Mouse (Mus musculus) liver, postnatal 0 days (tissue): ENCODE data around the gene Mettl17. TPM values are rescaled to one million over a fixed set of nuclear protein-coding genes. Genes with fewer than 3 reads are reported as not detected.

Source experiments
- ATAC-seq: fragments of 200-750 bp; cut with Nextera tagmentation; 2 replicates; pipeline ENCODE4 v1.8.0; 2017; ENCODE audit warnings: mild to moderate bottlenecking, moderate library complexity
- DNase-seq: peaks from one replicate; pipeline ENCODE4 v3.0.0-alpha.2; 2016
- H3K27ac ChIP-seq: fragments of 300-500 bp; sonication (generic); 2 replicates; pipeline ENCODE4 v1.5.1; 2014; ENCODE audit warnings: antibody characterized with exemption, moderate library complexity, mild to moderate bottlenecking, low read depth
- H3K27me3 ChIP-seq: fragments of 300-500 bp; sonication (generic); 2 replicates; pipeline ENCODE4 v1.6.1; 2014; ENCODE audit warnings: low read length, control low read depth, mixed read lengths; ENCODE audit not compliant: insufficient read depth
- H3K36me3 ChIP-seq: fragments of 300-500 bp; sonication (generic); replicated peaks from 2 replicates; pipeline ENCODE4 v1.6.1; 2014; ENCODE audit warnings: mild to moderate bottlenecking, control low read depth, low read length, moderate library complexity, mixed read lengths; ENCODE audit not compliant: insufficient read depth
- H3K4me1 ChIP-seq: fragments of 300-500 bp; sonication (generic); 2 replicates; pipeline ENCODE4 v1.6.1; 2014; ENCODE audit warnings: antibody characterized with exemption, mild to moderate bottlenecking, control low read depth; ENCODE audit not compliant: insufficient read depth
- H3K4me2 ChIP-seq: fragments of 300-500 bp; sonication (generic); 2 replicates; pipeline ENCODE4 v1.6.1; 2014; ENCODE audit warnings: low read depth, mild to moderate bottlenecking, low read length, moderate library complexity, mixed read lengths
- H3K4me3 ChIP-seq: fragments of 300-500 bp; sonication (generic); 2 replicates; pipeline ENCODE4 v1.5.1; 2014; ENCODE audit warnings: low read depth, low read length
- H3K9ac ChIP-seq: fragments of 300-500 bp; sonication (generic); replicated peaks from 2 replicates; pipeline ENCODE4 v1.6.1; 2014; ENCODE audit warnings: mild to moderate bottlenecking, moderate library complexity
- H3K9me3 ChIP-seq: fragments of 300-500 bp; sonication (generic); 2 replicates; pipeline ENCODE4 v1.6.1; 2016; ENCODE audit warnings: mild to moderate bottlenecking, control low read depth, low read length, mixed read lengths
- CTCF ChIP-seq: sonication (generic); IDR thresholded peaks from 2 replicates; pipeline ENCODE4 v1.5.1; 2016; ENCODE audit warnings: antibody characterized with exemption, low read depth
- EP300 ChIP-seq: IDR thresholded peaks from 2 replicates; pipeline ENCODE4 v1.6.1; 2016; ENCODE audit warnings: antibody characterized with exemption, low read depth, mild to moderate bottlenecking
- WGBS: fragments of 180-500 bp; shearing (Covaris S2); extraction: QIAGEN DNeasy Blood & Tissue Kit; methylation state at CpG from one replicate; pipeline ENCODE4 v1.1.7; 2014; ENCODE audit not compliant: insufficient replicate concordance; 5-methylcytosine and 5-hydroxymethylcytosine counted together
- microRNA-seq: library from miRNA; unstranded; fragments of <30 nt; microRNA quantifications from one replicate; pipeline ENCODE4, GENCODE M21; 2016
- polyA plus RNA-seq: library from polyadenylated mRNA; unstranded; fragments of >200 nt; fragmentation: Nextera tagmentation; extraction: Ambion mirVana; gene quantifications from 2 replicates; pipeline ENCODE4 v1.2.1, GENCODE M21; 2015

The Mettl17 gene
- polyA plus RNA-seq, 1 experiment from 2014 or later: 10.8 TPM

DNA sequence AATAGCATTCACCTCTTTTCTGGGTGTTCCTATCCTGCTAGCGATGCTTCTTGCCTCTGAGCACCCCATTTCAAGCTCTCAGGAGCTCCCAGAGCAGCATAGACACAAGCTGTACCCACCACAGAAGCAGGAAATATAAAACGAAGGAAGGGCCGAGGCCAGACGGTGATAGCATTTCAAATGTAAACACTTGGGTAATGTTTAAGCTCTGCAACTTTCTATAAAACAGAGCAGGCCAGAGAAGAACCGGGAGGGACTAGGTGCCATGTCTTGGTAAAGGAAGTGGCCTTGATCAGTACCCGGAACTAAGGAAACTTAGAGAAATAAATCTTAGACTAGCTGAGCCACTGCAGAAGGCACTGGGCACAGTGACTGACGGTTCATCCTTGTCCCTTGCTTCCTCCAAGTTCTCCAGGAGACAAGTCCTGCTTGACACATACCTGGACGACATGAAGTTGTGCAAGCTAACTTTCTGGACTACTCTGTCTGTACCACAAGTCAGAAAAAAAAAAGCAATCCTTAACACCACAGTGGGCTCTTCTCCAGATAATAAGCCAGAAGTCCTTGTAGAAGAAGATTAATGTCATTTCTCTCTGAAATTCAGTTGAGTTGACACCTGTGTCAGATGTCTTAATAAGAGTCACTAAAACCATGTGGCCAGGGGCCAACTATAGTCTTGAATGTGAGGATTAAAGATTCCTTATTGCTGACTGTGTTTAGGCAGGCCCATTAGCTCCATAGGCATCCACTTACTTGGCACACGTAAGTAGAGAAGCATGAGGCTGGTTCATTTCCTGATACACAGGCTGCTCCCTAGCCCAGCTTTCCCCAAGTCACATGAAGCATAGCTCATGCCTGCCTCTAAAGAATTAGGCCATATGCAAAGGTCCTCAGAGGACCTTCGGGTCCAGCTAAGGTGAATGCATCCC lies 47.7 kb downstream of the Mettl17 start:
- no peak for ATAC-seq
- H3K27me3 ChIP-seq: no peaks in the 10 kb centered on the region
- no peak overlapping the region for H3K4me3 ChIP-seq
- H3K4me2 ChIP-seq: no peak overlapping the region
- H3K36me3 ChIP-seq: no peaks in the 10 kb centered on the region
- TF ChIP-seq EP300: no peak
- no peak for TF ChIP-seq CTCF
- H3K27ac ChIP-seq: peak overlapping the region; percentile 77
- H3K9me3 ChIP-seq: no peaks in the 10 kb centered on the region
- WGBS: 40% methylated on average over 10 of the region's 10 CpGs
- peaks cover 14% of the 10 kb centered on the region for H3K4me1 ChIP-seq
- DNase-seq: no peak
- no peak overlapping the region for H3K9ac ChIP-seq

- 88% methylated on average over 9 of the region's 9 CpGs for WGBS
- ATAC-seq: no peak
- Histone ChIP-seq H3K9ac (no peak overlapping the region), H3K4me1 (peaks cover 7% of the 10 kb centered on the region), H3K36me3 (no peaks in the 10 kb centered on the region), H3K9me3 (no peaks in the 10 kb centered on the region; the same call in 1 of the 2 replicates), H3K4me2 (no peak overlapping the region), H3K4me3 (no peak overlapping the region), H3K27me3 (no peaks in the 10 kb centered on the region), H3K27ac (no peak overlapping the region)
- TF ChIP-seq CTCF: no peak
- no peak for TF ChIP-seq EP300
- DNase-seq: no peak
These were observed 54.4 kb downstream of the Mettl17 start for GRCm38 (mm10) chr14:51939005-51939404.

DNA sequence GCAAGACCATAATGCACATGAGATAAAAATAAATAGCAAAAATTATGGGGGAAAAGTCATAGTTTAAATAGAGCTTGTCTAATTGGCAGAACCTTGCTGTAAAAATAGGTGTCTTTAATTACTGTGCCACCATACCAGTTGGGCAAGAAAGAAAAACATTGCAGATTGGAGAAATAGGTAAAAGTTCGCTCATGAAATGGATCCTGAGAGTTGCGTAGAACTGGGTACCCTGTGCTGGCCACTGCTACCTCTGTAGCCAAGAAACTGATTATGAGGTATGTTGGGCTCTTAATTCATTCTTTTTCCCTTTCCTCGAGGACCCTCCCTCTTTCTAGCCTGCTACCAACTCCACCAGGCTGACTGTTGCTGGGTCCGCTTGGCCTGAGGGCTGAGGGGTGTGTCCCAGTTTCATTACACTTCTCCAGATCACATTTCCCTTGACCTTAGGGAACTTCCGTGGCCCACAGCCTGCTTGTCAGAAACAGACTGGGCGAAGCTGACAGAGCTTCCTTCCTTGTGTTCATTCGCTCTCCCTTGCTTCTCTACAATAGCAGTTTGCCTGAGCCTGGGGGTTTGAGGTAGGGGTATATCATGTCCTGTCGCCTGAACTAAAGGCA lies 56.4 kb downstream of the Mettl17 start:
- DNase-seq: peak; percentile 47
- no peaks in the 10 kb centered on the region for H3K27me3 ChIP-seq
- no peak for TF ChIP-seq EP300
- TF ChIP-seq CTCF: no peak
- H3K27ac ChIP-seq: peak overlapping the region; percentile 87
- H3K4me3 ChIP-seq: no peak overlapping the region
- peaks cover 7% of the 10 kb centered on the region for H3K4me1 ChIP-seq
- peak overlapping the region; percentile 51 for H3K4me2 ChIP-seq
- WGBS: 35% methylated on average over 8 of the region's 8 CpGs
- H3K9ac ChIP-seq: peak overlapping the region; percentile 31; the same call in 1 of the 2 replicates
- H3K36me3 ChIP-seq: no peaks in the 10 kb centered on the region
- no peaks in the 10 kb centered on the region; the same call in 1 of the 2 replicates for H3K9me3 ChIP-seq
- ATAC-seq: peak; percentile 81

GRCm38 (mm10) chr14:51941577-51941976 lies 56.9 kb downstream of the Mettl17 start:
- Histone ChIP-seq H3K27me3 (no peaks in the 10 kb centered on the region), H3K9ac (peak overlapping the region; percentile 31; the same call in 1 of the 2 replicates), H3K36me3 (no peaks in the 10 kb centered on the region), H3K9me3 (no peaks in the 10 kb centered on the region; the same call in 1 of the 2 replicates), H3K4me2 (peak overlapping the region; percentile 51; the same call in 1 of the 2 replicates), H3K27ac (peak overlapping the region; percentile 87), H3K4me3 (no peak overlapping the region), H3K4me1 (peaks cover 7% of the 10 kb centered on the region)
- 51% methylated on average over 9 of the region's 9 CpGs for WGBS
- TF ChIP-seq EP300 (peak; percentile 28; the same call in 1 of the 2 replicates), CTCF (no peak)
- ATAC-seq: peak; percentile 83
- peak; percentile 22 for DNase-seq

DNA sequence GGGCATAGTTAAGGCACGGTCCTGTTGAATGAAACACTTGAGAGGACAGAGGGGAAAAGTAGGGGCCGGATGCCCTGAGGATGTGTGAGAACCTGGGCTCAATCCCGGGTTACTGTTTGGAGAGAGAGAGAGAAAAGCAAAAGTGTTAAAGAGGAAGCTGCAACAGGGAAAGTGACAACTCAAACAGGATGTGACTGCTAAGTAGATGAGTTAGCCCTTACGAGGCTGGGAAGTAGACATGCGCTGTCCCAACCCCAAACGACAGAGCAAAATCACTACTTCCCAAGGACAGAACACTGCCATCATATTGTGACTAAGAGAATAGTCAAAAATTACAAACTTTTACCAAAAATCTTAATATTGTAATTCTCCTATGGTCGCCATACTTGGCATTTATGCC lies 57.6 kb downstream of the Mettl17 start:
- peaks cover 7% of the 10 kb centered on the region for H3K4me1 ChIP-seq
- H3K9ac ChIP-seq: no peak overlapping the region
- TF ChIP-seq EP300 (no peak), CTCF (no peak)
- peak overlapping the region; percentile 87 for H3K27ac ChIP-seq
- no peaks in the 10 kb centered on the region for H3K27me3 ChIP-seq
- H3K4me3 ChIP-seq: no peak overlapping the region
- H3K9me3 ChIP-seq: no peaks in the 10 kb centered on the region; the same call in 1 of the 2 replicates
- ATAC-seq (no peak), DNase-seq (no peak)
- no peaks in the 10 kb centered on the region for H3K36me3 ChIP-seq
- WGBS: 37% methylated on average over 7 of the region's 7 CpGs
- H3K4me2 ChIP-seq: peak overlapping the region; percentile 47; the same call in 1 of the 2 replicates

Small RNAs within 50 kb of the gene (microRNA-seq; reads per million reads assigned to microRNA genes)
- not detected for gene Gm27375

Other genes with a start within 250 kb of the Mettl17 start
- not detected in 2 replicates for gene Gm4181, start 249.2 kb upstream of the Mettl17 start, polyA plus RNA-seq
- gene Gm17079, start 189.4 kb upstream of the Mettl17 start, polyA plus RNA-seq: not detected in 2 replicates
- not detected in 2 replicates for gene Gm5800, start 167.7 kb upstream of the Mettl17 start, polyA plus RNA-seq
- gene Ang4, start 111.3 kb upstream of the Mettl17 start, polyA plus RNA-seq: not detected in 2 replicates
- gene AY358078, start 84.8 kb upstream of the Mettl17 start, polyA plus RNA-seq: not detected in 2 replicates
- 2.7 and 3.0 TPM in 2 replicates for gene Ear6, start 31.1 kb upstream of the Mettl17 start, polyA plus RNA-seq
- gene Slc39a2, start 8.0 kb downstream of the Mettl17 start, polyA plus RNA-seq: 0.06 and 0.07 TPM in 2 replicates
- 346 and 352 TPM in 2 replicates for gene Ndrg2, start 29.3 kb downstream of the Mettl17 start, polyA plus RNA-seq
- not detected in 2 replicates for gene Tppp2, start 33.6 kb downstream of the Mettl17 start, polyA plus RNA-seq
- gene Rnase13, start 37.9 kb downstream of the Mettl17 start, polyA plus RNA-seq: not detected in 2 replicates
- gene Arhgef40, start 99.9 kb downstream of the Mettl17 start, polyA plus RNA-seq: 5.8 and 7.2 TPM in 2 replicates
- gene Tmem253, start 130.8 kb downstream of the Mettl17 start, polyA plus RNA-seq: 0.23 and 0.31 TPM in 2 replicates
- gene Zfp219, start 135.9 kb downstream of the Mettl17 start, polyA plus RNA-seq: 8.8 and 9.0 TPM in 2 replicates
- not detected in 2 replicates for gene Olfr221, start 157.6 kb downstream of the Mettl17 start, polyA plus RNA-seq
- 124 and 129 TPM in 2 replicates for gene Hnrnpc, start 219.2 kb downstream of the Mettl17 start, polyA plus RNA-seq
- 23.9 and 30.7 TPM in 2 replicates for gene Rpgrip1, start 225.9 kb downstream of the Mettl17 start, polyA plus RNA-seq